Mouse (Mus musculus): ENCODE measurements at regions not wholly inside any gene's neighbourhood (a gene's known extent, or its start where the extent isn't known, plus 50 kb on each side); places are given as distances from the start of the nearest gene placed in this dataset.

- Histone ChIP-seq H3K4me2 (ENCODE audit: low read depth, low read length) (no peak overlapping the region), H3K9me3 (ENCODE audit: low read length) (no peaks in the 10 kb centered on the region)
Measured at GRCm38 (mm10) chr14:80492043-80492900, 508.4 kb downstream of the Olfm4 start.

GRCm38 (mm10) chr14:80492901-80493279 lies 509.0 kb downstream of the Olfm4 start:
- no peak overlapping the region for H3K4me3 ChIP-seq (ENCODE audit: low read length)
- no peak for DNase-seq (ENCODE audit: low spot score)
- ATAC-seq: no peak

More at GRCm38 (mm10) chr14:80492043-80492900, 508.4 kb downstream of the Olfm4 start:
- WGBS: 24% methylated on average over 10 of the region's 10 CpGs
- H3K27ac ChIP-seq: no peak overlapping the region
- DNase-seq (ENCODE audit: low spot score) (no peak), ATAC-seq (no peak)
- H3K4me3 ChIP-seq (ENCODE audit: low read length): no peak overlapping the region
- no peak for TF ChIP-seq CTCF (IDR thresholded peaks at IDR 0.05; ENCODE audit: low read depth)
- no peak overlapping the region for H3K9ac ChIP-seq (replicated peaks; ENCODE audit: low read length)
- no peaks in the 10 kb centered on the region for H3K4me1 ChIP-seq (ENCODE audit: insufficient read depth, low read length)
- H3K27me3 ChIP-seq (ENCODE audit: insufficient read depth, low read length): no peaks in the 10 kb centered on the region
- H3K36me3 ChIP-seq (ENCODE audit: insufficient read depth, low read length): no peaks in the 10 kb centered on the region

GRCm38 (mm10) chr14:80504351-80504750 lies 520.5 kb downstream of the Olfm4 start:
- no peak overlapping the region for H3K27ac ChIP-seq
- no peaks in the 10 kb centered on the region for H3K4me1 ChIP-seq (ENCODE audit: insufficient read depth, low read length)
- ATAC-seq (no peak), DNase-seq (ENCODE audit: low spot score) (no peak)
- WGBS: 89% methylated on average over 2 of the region's 2 CpGs
- no peak overlapping the region for H3K4me2 ChIP-seq (ENCODE audit: low read depth, low read length)
- H3K36me3 ChIP-seq (ENCODE audit: insufficient read depth, low read length): no peaks in the 10 kb centered on the region
- TF ChIP-seq CTCF (IDR thresholded peaks at IDR 0.05; ENCODE audit: low read depth): no peak
- no peak overlapping the region for H3K9ac ChIP-seq (replicated peaks; ENCODE audit: low read length)
- no peaks in the 10 kb centered on the region for H3K27me3 ChIP-seq (ENCODE audit: insufficient read depth, low read length)
- no peak overlapping the region for H3K4me3 ChIP-seq (ENCODE audit: low read length)
- no peaks in the 10 kb centered on the region for H3K9me3 ChIP-seq (ENCODE audit: low read length)

More at GRCm38 (mm10) chr14:80492901-80493279, 509.0 kb downstream of the Olfm4 start:
- Histone ChIP-seq H3K4me1 (ENCODE audit: insufficient read depth, low read length) (no peaks in the 10 kb centered on the region), H3K4me2 (ENCODE audit: low read depth, low read length) (no peak overlapping the region), H3K9me3 (ENCODE audit: low read length) (no peaks in the 10 kb centered on the region), H3K27ac (no peak overlapping the region), H3K36me3 (ENCODE audit: insufficient read depth, low read length) (no peaks in the 10 kb centered on the region), H3K9ac (replicated peaks; ENCODE audit: low read length) (no peak overlapping the region), H3K27me3 (ENCODE audit: insufficient read depth, low read length) (no peaks in the 10 kb centered on the region)
- TF ChIP-seq CTCF (IDR thresholded peaks at IDR 0.05; ENCODE audit: low read depth): no peak
- WGBS: 60% methylated on average over 4 of the region's 4 CpGs

- H3K4me1 ChIP-seq (ENCODE audit: insufficient read depth, low read length): no peaks in the 10 kb centered on the region
- 91% methylated on average over 2 of the region's 2 CpGs for WGBS
- no peak overlapping the region for H3K27ac ChIP-seq
- no peaks in the 10 kb centered on the region for H3K27me3 ChIP-seq (ENCODE audit: insufficient read depth, low read length)
- ATAC-seq (no peak), DNase-seq (ENCODE audit: low spot score) (no peak)
- H3K9me3 ChIP-seq (ENCODE audit: low read length): no peaks in the 10 kb centered on the region
- no peak overlapping the region for H3K9ac ChIP-seq (replicated peaks; ENCODE audit: low read length)
- no peak overlapping the region for H3K4me3 ChIP-seq (ENCODE audit: low read length)
- no peaks in the 10 kb centered on the region for H3K36me3 ChIP-seq (ENCODE audit: insufficient read depth, low read length)
- H3K4me2 ChIP-seq (ENCODE audit: low read depth, low read length): no peak overlapping the region
- TF ChIP-seq CTCF (IDR thresholded peaks at IDR 0.05; ENCODE audit: low read depth): no peak
Measured at GRCm38 (mm10) chr14:80516626-80517025, 532.7 kb downstream of the Olfm4 start.

GRCm38 (mm10) chr14:80521216-80521615 lies 537.3 kb downstream of the Olfm4 start:
- no peak for ATAC-seq
- 60% methylated on average over 1 of the region's 1 CpGs for WGBS
- no peaks in the 10 kb centered on the region for H3K36me3 ChIP-seq (ENCODE audit: insufficient read depth, low read length)
- peak; percentile 13 for DNase-seq (ENCODE audit: low spot score)
- TF ChIP-seq CTCF (IDR thresholded peaks at IDR 0.05; ENCODE audit: low read depth): no peak
- H3K27me3 ChIP-seq (ENCODE audit: insufficient read depth, low read length): no peaks in the 10 kb centered on the region
- H3K4me1 ChIP-seq (ENCODE audit: insufficient read depth, low read length): no peaks in the 10 kb centered on the region
- H3K9me3 ChIP-seq (ENCODE audit: low read length): no peaks in the 10 kb centered on the region
- H3K4me3 ChIP-seq (ENCODE audit: low read length): no peak overlapping the region
- H3K4me2 ChIP-seq (ENCODE audit: low read depth, low read length): no peak overlapping the region
- no peak overlapping the region for H3K27ac ChIP-seq
- no peak overlapping the region for H3K9ac ChIP-seq (replicated peaks; ENCODE audit: low read length)

- H3K9me3 ChIP-seq (ENCODE audit: low read length): no peaks in the 10 kb centered on the region
- no peak overlapping the region for H3K27ac ChIP-seq
- 60% methylated on average over 1 of the region's 1 CpGs for WGBS
- H3K36me3 ChIP-seq (ENCODE audit: insufficient read depth, low read length): no peaks in the 10 kb centered on the region
- ATAC-seq (no peak), DNase-seq (ENCODE audit: low spot score) (no peak)
- no peak for TF ChIP-seq CTCF (IDR thresholded peaks at IDR 0.05; ENCODE audit: low read depth)
- no peaks in the 10 kb centered on the region for H3K4me1 ChIP-seq (ENCODE audit: insufficient read depth, low read length)
- H3K9ac ChIP-seq (replicated peaks; ENCODE audit: low read length): no peak overlapping the region
- no peaks in the 10 kb centered on the region for H3K27me3 ChIP-seq (ENCODE audit: insufficient read depth, low read length)
- H3K4me3 ChIP-seq (ENCODE audit: low read length): no peak overlapping the region
- no peak overlapping the region for H3K4me2 ChIP-seq (ENCODE audit: low read depth, low read length)
Measured at GRCm38 (mm10) chr14:80521631-80522030, 537.8 kb downstream of the Olfm4 start.

GRCm38 (mm10) chr14:80522536-80522935 lies 538.7 kb downstream of the Olfm4 start:
- H3K9ac ChIP-seq (replicated peaks; ENCODE audit: low read length): no peak overlapping the region
- no peak for ATAC-seq
- no peaks in the 10 kb centered on the region for H3K4me1 ChIP-seq (ENCODE audit: insufficient read depth, low read length)
- H3K4me2 ChIP-seq (ENCODE audit: low read depth, low read length): no peak overlapping the region
- no peak overlapping the region for H3K4me3 ChIP-seq (ENCODE audit: low read length)
- WGBS: 81% methylated on average over 3 of the region's 3 CpGs
- H3K27me3 ChIP-seq (ENCODE audit: insufficient read depth, low read length): no peaks in the 10 kb centered on the region
- TF ChIP-seq CTCF (IDR thresholded peaks at IDR 0.05; ENCODE audit: low read depth): no peak
- H3K9me3 ChIP-seq (ENCODE audit: low read length): no peaks in the 10 kb centered on the region
- H3K27ac ChIP-seq: no peak overlapping the region
- no peaks in the 10 kb centered on the region for H3K36me3 ChIP-seq (ENCODE audit: insufficient read depth, low read length)
- DNase-seq (ENCODE audit: low spot score): no peak

Measured in hindbrain, postnatal 0 days (tissue).